Comparison of ENCODE assay signal across 7 mouse cellular contexts in genomic region chr5:106791241-106791572, GRCm38 (mm10).
DNase-seq lines count a peak whose midpoint lies in the region; ATAC-seq and TF ChIP-seq lines count a peak whose summit lies in the region.

No protein-coding gene starts in this region.

- no peaks in the 10 kb centered on the region for H3K4me1 ChIP-seq in forebrain, postnatal 0 days (ENCODE audit: insufficient read depth)
- H3K4me1 ChIP-seq in liver, embryonic 14.5 days (replicated peaks; ENCODE audit: control insufficient read depth in 2 of 2, insufficient read depth in 2 of 2, low read length in 1 of 2), result peaks cover 0 to 6% of the 10 kb centered on the region in 2 experiments; a peak in 1 of 4 replicates

- peak; percentile 8 for DNase-seq in retina, adult 2 months (ENCODE audit: low read depth, low spot score)
- no peak for DNase-seq in retina, embryonic 14.5 days (ENCODE audit: low spot score)
- DNase-seq in cerebellum, adult 9-11 months, result peak; percentile 10
- peak; percentile 77 for DNase-seq in forebrain, postnatal 0 days
- peak in 1 of 3 experiments; percentile 11 for DNase-seq in liver, embryonic 14.5 days (ENCODE audit: low read depth in 3 of 3, low spot score in 3 of 3)
- peak; percentile 41 for DNase-seq in splenic B cell, adult 2 months (ENCODE audit: low read depth, low spot score)

- H3K4me2 ChIP-seq in forebrain, postnatal 0 days (ENCODE audit: low read depth), result no peak overlapping the region
- no peak overlapping the region for H3K4me2 ChIP-seq in liver, embryonic 14.5 days (ENCODE audit: low read depth)

- 14% methylated on average over 6 of the region's 6 CpGs for WGBS in forebrain, postnatal 0 days
- WGBS in liver, embryonic 14.5 days (ENCODE audit: insufficient replicate concordance), result 12% methylated on average over 6 of the region's 6 CpGs

- H3K9me3 ChIP-seq in forebrain, postnatal 0 days (ENCODE audit: low read length), result no peaks in the 10 kb centered on the region
- H3K9me3 ChIP-seq in liver, embryonic 14.5 days (ENCODE audit: control insufficient read depth, low read length), result no peaks in the 10 kb centered on the region

- no peak for TF ChIP-seq EP300 in liver, embryonic 14.5 days (IDR thresholded peaks at IDR 0.05; ENCODE audit: low read depth)

- ATAC-seq in forebrain, postnatal 0 days, result peak; percentile 86
- peak; percentile 59; the same call in 1 of the 2 replicates for ATAC-seq in liver, embryonic 14.5 days (ENCODE audit: insufficient read depth)
- no peak for ATAC-seq in activated CD4-positive, CD25-positive, alpha-beta regulatory T cell, adult 4 months

- TF ChIP-seq CTCF in forebrain, postnatal 0 days (IDR thresholded peaks at IDR 0.05; ENCODE audit: low read depth), result peak; percentile 82
- TF ChIP-seq CTCF in liver, embryonic 14.5 days (IDR thresholded peaks at IDR 0.05; ENCODE audit: low read depth), result peak; percentile 75

- no peaks in the 10 kb centered on the region for H3K36me3 ChIP-seq in forebrain, postnatal 0 days (ENCODE audit: insufficient read depth)
- H3K36me3 ChIP-seq in liver, embryonic 14.5 days (replicated peaks; ENCODE audit: control insufficient read depth, insufficient read depth, low read depth), result no peaks in the 10 kb centered on the region
- no peaks in the 10 kb centered on the region for H3K36me3 ChIP-seq in splenic B cell, adult 2 months (ENCODE audit: control insufficient read depth, insufficient read depth, low read length, poor library complexity, severe bottlenecking)

- no peaks in the 10 kb centered on the region for H3K27me3 ChIP-seq in forebrain, postnatal 0 days (ENCODE audit: insufficient read depth, low read length)
- H3K27me3 ChIP-seq in liver, embryonic 14.5 days (ENCODE audit: control insufficient read depth, insufficient read depth, low read length), result no peaks in the 10 kb centered on the region; the same call in 1 of the 2 replicates
- no peaks in the 10 kb centered on the region for H3K27me3 ChIP-seq in splenic B cell, adult 2 months (ENCODE audit: control insufficient read depth, insufficient read depth, low read length, poor library complexity, severe bottlenecking)

- no peak overlapping the region for H3K4me3 ChIP-seq in forebrain, postnatal 0 days (ENCODE audit: low read depth, low read length)
- H3K4me3 ChIP-seq in liver, embryonic 14.5 days (ENCODE audit: insufficient read depth in 1 of 2, low read depth in 2 of 2, low read length in 2 of 2), result no peak overlapping the region

- H3K27ac ChIP-seq in forebrain, postnatal 0 days (ENCODE audit: low read depth, low read length), result no peak overlapping the region
- no peak overlapping the region for H3K27ac ChIP-seq in liver, embryonic 14.5 days

- no peak overlapping the region for H3K9ac ChIP-seq in forebrain, postnatal 0 days
- H3K9ac ChIP-seq in liver, embryonic 14.5 days (replicated peaks), result no peak overlapping the region
